Mouse (Mus musculus): ENCODE measurements around the gene Btd. TPM values are rescaled to one million over a fixed set of nuclear protein-coding genes. Genes with fewer than 3 reads are reported as not detected.

The Btd gene
- polyA plus RNA-seq, 1 experiment from 2014 or later, result 35.3 TPM

DNA sequence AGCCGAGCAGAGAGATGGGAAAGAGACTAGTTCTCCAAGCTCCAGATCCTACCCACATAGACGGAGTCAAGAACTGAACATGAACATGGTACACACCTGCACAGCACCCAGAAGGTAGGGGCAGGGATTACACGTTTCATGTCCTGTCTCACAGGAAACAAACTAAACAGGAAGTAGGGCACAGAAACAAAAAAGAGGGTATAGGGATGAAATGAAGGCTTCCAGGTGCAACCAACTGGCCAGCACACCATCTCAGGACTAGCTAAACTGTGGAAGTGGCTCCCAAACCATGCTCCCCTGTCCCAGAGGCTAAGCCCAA is 56.1 kb downstream of the Btd start:
- Histone ChIP-seq H3K36me3 (ENCODE audit: control insufficient read depth, insufficient read depth, low read length) (peaks cover 15% of the 10 kb centered on the region), H3K27me3 (ENCODE audit: control insufficient read depth, insufficient read depth, low read length) (no peaks in the 10 kb centered on the region), H3K4me2 (replicated peaks; ENCODE audit: low read depth, low read length) (no peak overlapping the region), H3K9ac (replicated peaks; ENCODE audit: low read depth, low read length) (no peak overlapping the region), H3K4me1 (ENCODE audit: control insufficient read depth, insufficient read depth, low read length) (no peaks in the 10 kb centered on the region), H3K4me3 (ENCODE audit: low read depth, low read length) (no peak overlapping the region), H3K9me3 (ENCODE audit: control insufficient read depth, low read depth, low read length) (no peaks in the 10 kb centered on the region), H3K27ac (ENCODE audit: low read length) (no peak overlapping the region)
- no peak for ATAC-seq (ENCODE audit: insufficient number of reproducible peaks, insufficient read depth, low FRiP score, low read depth)
- whole genome bisulfite sequencing, result 86% methylated on average over 3 of the region's 3 CpGs

DNA sequence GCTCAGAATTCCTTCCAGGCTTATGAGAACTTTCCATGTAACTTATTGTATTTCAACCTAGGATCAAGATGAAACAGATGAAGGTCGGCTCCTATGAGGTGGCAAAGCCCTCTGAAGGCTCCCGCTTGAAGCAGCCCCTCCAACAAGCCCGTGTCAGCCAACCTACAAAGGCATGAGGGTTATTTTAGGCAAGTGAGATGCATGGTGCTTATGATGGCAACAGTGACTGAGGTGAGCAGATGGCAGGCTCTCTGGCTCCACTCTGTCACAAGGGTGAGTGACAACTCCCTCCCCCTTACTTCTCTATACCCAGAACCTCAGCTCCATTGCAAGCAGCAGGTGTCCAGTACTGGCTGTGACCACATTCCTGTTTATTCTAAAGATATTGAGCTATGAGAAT is 56.5 kb downstream of the Btd start:
- H3K4me3 ChIP-seq (ENCODE audit: low read depth, low read length), result no peak overlapping the region
- peaks cover 17% of the 10 kb centered on the region for H3K36me3 ChIP-seq (ENCODE audit: control insufficient read depth, insufficient read depth, low read length)
- no peak overlapping the region for H3K4me2 ChIP-seq (replicated peaks; ENCODE audit: low read depth, low read length)
- no peak overlapping the region for H3K9ac ChIP-seq (replicated peaks; ENCODE audit: low read depth, low read length)
- H3K27ac ChIP-seq (ENCODE audit: low read length), result no peak overlapping the region
- no peaks in the 10 kb centered on the region for H3K9me3 ChIP-seq (ENCODE audit: control insufficient read depth, low read depth, low read length)
- no peak for ATAC-seq (ENCODE audit: insufficient number of reproducible peaks, insufficient read depth, low FRiP score, low read depth)
- H3K27me3 ChIP-seq (ENCODE audit: control insufficient read depth, insufficient read depth, low read length), result no peaks in the 10 kb centered on the region
- 86% methylated on average over 3 of the region's 3 CpGs for WGBS
- H3K4me1 ChIP-seq (ENCODE audit: control insufficient read depth, insufficient read depth, low read length), result no peaks in the 10 kb centered on the region

- H3K27me3 ChIP-seq (ENCODE audit: control insufficient read depth, insufficient read depth, low read length), result no peaks in the 10 kb centered on the region
- 85% methylated on average over 4 of the region's 4 CpGs for WGBS
- no peak overlapping the region for H3K4me3 ChIP-seq (ENCODE audit: low read depth, low read length)
- H3K9me3 ChIP-seq (ENCODE audit: control insufficient read depth, low read depth, low read length), result no peaks in the 10 kb centered on the region
- H3K9ac ChIP-seq (replicated peaks; ENCODE audit: low read depth, low read length), result no peak overlapping the region
- no peak overlapping the region for H3K27ac ChIP-seq (ENCODE audit: low read length)
- H3K36me3 ChIP-seq (ENCODE audit: control insufficient read depth, insufficient read depth, low read length), result peaks cover 21% of the 10 kb centered on the region
- H3K4me1 ChIP-seq (ENCODE audit: control insufficient read depth, insufficient read depth, low read length), result no peaks in the 10 kb centered on the region
- ATAC-seq (ENCODE audit: insufficient number of reproducible peaks, insufficient read depth, low FRiP score, low read depth), result no peak
- H3K4me2 ChIP-seq (replicated peaks; ENCODE audit: low read depth, low read length), result no peak overlapping the region
These were observed 56.9 kb downstream of the Btd start for GRCm38 (mm10) chr14:31697755-31698154.

GRCm38 (mm10) chr14:31700376-31700775 is 59.5 kb downstream of the Btd start:
- H3K27ac ChIP-seq (ENCODE audit: low read length), result no peak overlapping the region
- H3K4me2 ChIP-seq (replicated peaks; ENCODE audit: low read depth, low read length), result no peak overlapping the region
- no peaks in the 10 kb centered on the region for H3K4me1 ChIP-seq (ENCODE audit: control insufficient read depth, insufficient read depth, low read length)
- no peak for ATAC-seq (ENCODE audit: insufficient number of reproducible peaks, insufficient read depth, low FRiP score, low read depth)
- no peak overlapping the region for H3K9ac ChIP-seq (replicated peaks; ENCODE audit: low read depth, low read length)
- H3K9me3 ChIP-seq (ENCODE audit: control insufficient read depth, low read depth, low read length), result no peaks in the 10 kb centered on the region
- H3K4me3 ChIP-seq (ENCODE audit: low read depth, low read length), result no peak overlapping the region
- WGBS, result 86% methylated on average over 2 of the region's 2 CpGs
- H3K36me3 ChIP-seq (ENCODE audit: control insufficient read depth, insufficient read depth, low read length), result peaks cover 36% of the 10 kb centered on the region
- no peaks in the 10 kb centered on the region for H3K27me3 ChIP-seq (ENCODE audit: control insufficient read depth, insufficient read depth, low read length)

DNA sequence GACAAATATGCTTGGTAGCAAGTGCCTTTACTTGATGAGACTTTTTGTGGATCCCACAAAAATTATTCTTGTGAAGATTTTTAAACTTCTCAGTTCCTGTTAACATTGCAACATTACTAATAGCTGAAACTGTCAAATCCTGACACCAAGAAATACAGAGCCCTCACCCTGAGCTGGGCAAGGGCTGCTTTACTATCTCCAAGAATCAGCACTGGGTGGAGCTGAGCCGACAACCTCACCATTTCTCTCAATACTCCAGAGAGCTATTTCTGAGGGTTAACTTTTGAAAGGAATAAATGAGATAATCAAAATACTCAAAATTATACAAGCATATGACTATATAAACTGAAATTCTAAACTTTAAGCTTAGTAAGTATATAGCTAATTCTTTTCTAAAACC is 68.5 kb downstream of the Btd start:
- Histone ChIP-seq H3K9me3 (ENCODE audit: control insufficient read depth, low read depth, low read length) (no peaks in the 10 kb centered on the region), H3K4me2 (replicated peaks; ENCODE audit: low read depth, low read length) (no peak overlapping the region), H3K27ac (ENCODE audit: low read length) (no peak overlapping the region), H3K9ac (replicated peaks; ENCODE audit: low read depth, low read length) (no peak overlapping the region), H3K4me1 (ENCODE audit: control insufficient read depth, insufficient read depth, low read length) (no peaks in the 10 kb centered on the region), H3K27me3 (ENCODE audit: control insufficient read depth, insufficient read depth, low read length) (no peaks in the 10 kb centered on the region), H3K36me3 (ENCODE audit: control insufficient read depth, insufficient read depth, low read length) (peaks cover 30% of the 10 kb centered on the region), H3K4me3 (ENCODE audit: low read depth, low read length) (no peak overlapping the region)
- 66% methylated on average over 1 of the region's 1 CpGs for WGBS
- no peak for ATAC-seq (ENCODE audit: insufficient number of reproducible peaks, insufficient read depth, low FRiP score, low read depth)

DNA sequence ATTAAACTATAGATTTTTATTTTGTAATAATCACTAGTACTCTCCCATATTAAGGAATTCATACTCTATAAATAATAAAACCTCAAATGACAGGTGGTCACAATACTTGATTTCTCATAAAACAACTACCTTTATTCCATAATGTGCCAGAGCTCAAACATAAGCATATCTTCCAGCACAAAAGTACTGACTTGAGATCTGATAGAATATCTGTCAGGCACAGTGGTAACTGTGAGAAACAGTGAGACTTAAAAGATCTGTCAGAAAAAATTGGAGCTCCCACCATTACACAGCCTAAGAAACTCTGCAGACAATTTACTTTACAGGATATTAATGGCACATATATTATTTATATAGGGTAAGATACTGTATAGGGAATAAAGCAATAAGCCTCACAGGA is 74.8 kb downstream of the Btd start:
- Histone ChIP-seq H3K4me3 (ENCODE audit: low read depth, low read length) (no peak overlapping the region), H3K9ac (replicated peaks; ENCODE audit: low read depth, low read length) (no peak overlapping the region), H3K4me2 (replicated peaks; ENCODE audit: low read depth, low read length) (no peak overlapping the region), H3K27ac (ENCODE audit: low read length) (no peak overlapping the region), H3K4me1 (ENCODE audit: control insufficient read depth, insufficient read depth, low read length) (no peaks in the 10 kb centered on the region), H3K9me3 (ENCODE audit: control insufficient read depth, low read depth, low read length) (no peaks in the 10 kb centered on the region), H3K36me3 (ENCODE audit: control insufficient read depth, insufficient read depth, low read length) (peaks cover 28% of the 10 kb centered on the region), H3K27me3 (ENCODE audit: control insufficient read depth, insufficient read depth, low read length) (no peaks in the 10 kb centered on the region)
- no peak for ATAC-seq (ENCODE audit: insufficient number of reproducible peaks, insufficient read depth, low FRiP score, low read depth)

DNA sequence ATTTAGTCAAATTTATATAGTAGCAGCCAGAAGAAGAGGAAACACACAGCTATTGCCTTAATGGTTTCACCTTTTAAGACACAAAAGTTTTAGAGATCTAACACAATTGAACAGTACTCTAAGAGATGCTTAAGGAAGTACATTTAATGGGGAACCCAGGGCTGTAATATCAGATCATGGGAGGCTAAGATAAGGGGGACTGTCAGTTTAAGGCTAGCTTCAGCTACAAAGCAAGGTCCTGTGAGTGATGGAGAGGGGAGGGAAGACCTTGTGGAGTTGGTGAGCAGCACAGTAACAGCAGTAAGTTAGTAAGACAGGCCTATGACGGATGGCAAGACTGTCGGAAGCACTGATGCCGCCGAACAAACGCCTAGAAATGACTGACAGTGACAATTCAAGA is 76.5 kb downstream of the Btd start:
- H3K4me1 ChIP-seq (ENCODE audit: control insufficient read depth, insufficient read depth, low read length), result no peaks in the 10 kb centered on the region
- peaks cover 30% of the 10 kb centered on the region for H3K36me3 ChIP-seq (ENCODE audit: control insufficient read depth, insufficient read depth, low read length)
- 83% methylated on average over 5 of the region's 5 CpGs for WGBS
- no peaks in the 10 kb centered on the region for H3K27me3 ChIP-seq (ENCODE audit: control insufficient read depth, insufficient read depth, low read length)
- H3K9me3 ChIP-seq (ENCODE audit: control insufficient read depth, low read depth, low read length), result no peaks in the 10 kb centered on the region
- H3K27ac ChIP-seq (ENCODE audit: low read length), result no peak overlapping the region
- no peak for ATAC-seq (ENCODE audit: insufficient number of reproducible peaks, insufficient read depth, low FRiP score, low read depth)
- H3K4me3 ChIP-seq (ENCODE audit: low read depth, low read length), result no peak overlapping the region
- H3K9ac ChIP-seq (replicated peaks; ENCODE audit: low read depth, low read length), result no peak overlapping the region
- no peak overlapping the region for H3K4me2 ChIP-seq (replicated peaks; ENCODE audit: low read depth, low read length)

Other genes with a start within 250 kb of the Btd start
- gene Sh3bp5, start 204.9 kb upstream of the Btd start, polyA plus RNA-seq (2014; fragmentation: Nextera tagmentation; extraction: Ambion mirVana), result 8.9 and 10.7 TPM in 2 replicates
- 21.6 and 22.4 TPM in 2 replicates for gene Eaf1, start 146.6 kb upstream of the Btd start, polyA plus RNA-seq (2014; fragmentation: Nextera tagmentation; extraction: Ambion mirVana)
- gene Mettl6, start 146.0 kb upstream of the Btd start, polyA plus RNA-seq (2014; fragmentation: Nextera tagmentation; extraction: Ambion mirVana), result 62.2 and 65.9 TPM in 2 replicates
- gene Colq, start 49.7 kb upstream of the Btd start, polyA plus RNA-seq (2014; fragmentation: Nextera tagmentation; extraction: Ambion mirVana), result 0.45 and 0.54 TPM in 2 replicates
- 2.8 TPM in 1 of 2 replicates, not detected in the other for gene Gm49387, start 150 bp upstream of the Btd start, polyA plus RNA-seq (2014; fragmentation: Nextera tagmentation; extraction: Ambion mirVana)
- 11.1 and 16.5 TPM in 2 replicates for gene Hacl1, start 258 bp downstream of the Btd start, polyA plus RNA-seq (2014; fragmentation: Nextera tagmentation; extraction: Ambion mirVana)
- gene Ankrd28, start 189.6 kb downstream of the Btd start, polyA plus RNA-seq (2014; fragmentation: Nextera tagmentation; extraction: Ambion mirVana), result 11.4 and 12.1 TPM in 2 replicates

Data from stomach, embryonic 14.5 days (tissue).